Mouse (Mus musculus): ENCODE results near the gene Rbbp8nl. TPM values are rescaled to one million over a fixed set of nuclear protein-coding genes. Genes with fewer than 3 reads are reported as not detected.

Gene Rbbp8nl
- polyA plus RNA-seq, 1 experiment from 2014 or later, result not detected

GRCm38 (mm10) chr2:180243108-180243507 is 46.6 kb downstream of the Rbbp8nl start:
- H3K9ac ChIP-seq (ENCODE audit: low read depth, low read length), result no peak overlapping the region

DNA sequence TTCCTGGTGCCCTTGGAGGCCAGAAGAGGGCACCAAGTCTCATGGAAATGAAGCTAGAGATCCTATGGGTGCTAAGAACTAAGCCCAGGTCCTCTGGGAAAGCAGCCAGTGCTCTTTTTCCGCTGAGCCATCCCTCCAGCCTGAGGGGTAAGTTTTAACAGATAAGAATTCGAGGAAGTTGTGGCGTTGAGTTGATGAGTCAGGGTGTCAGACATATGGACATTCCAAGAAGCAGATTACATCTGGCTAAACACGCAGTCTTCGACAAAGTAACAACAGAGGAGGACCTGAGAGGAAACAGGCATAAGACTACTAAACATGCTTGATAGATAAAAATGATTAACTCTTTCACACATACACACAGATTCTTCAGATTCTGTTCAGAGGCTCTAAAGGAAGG is 51.1 kb downstream of the Rbbp8nl start:
- Histone ChIP-seq H3K27me3 (ENCODE audit: control insufficient read depth, insufficient read depth, low read depth, low read length) (no peaks in the 10 kb centered on the region), H3K4me3 (ENCODE audit: low read depth, low read length) (no peak overlapping the region), H3K9me3 (replicated peaks; ENCODE audit: control insufficient read depth, low read length) (no peaks in the 10 kb centered on the region), H3K4me1 (ENCODE audit: control insufficient read depth, low read depth, low read length) (peaks cover 36% of the 10 kb centered on the region), H3K36me3 (ENCODE audit: control insufficient read depth, insufficient read depth) (no peaks in the 10 kb centered on the region), H3K9ac (ENCODE audit: low read depth, low read length) (no peak overlapping the region), H3K27ac (ENCODE audit: low read length) (no peak overlapping the region), H3K4me2 (ENCODE audit: low read depth, low read length) (no peak overlapping the region)
- WGBS (ENCODE audit: insufficient replicate concordance), result 19% methylated on average over 5 of the region's 5 CpGs
- ATAC-seq (ENCODE audit: low read depth), result no peak

More at GRCm38 (mm10) chr2:180243108-180243507, 46.6 kb downstream of the Rbbp8nl start:
- Histone ChIP-seq H3K27ac (ENCODE audit: low read length) (no peak overlapping the region), H3K4me2 (ENCODE audit: low read depth, low read length) (no peak overlapping the region), H3K4me1 (ENCODE audit: control insufficient read depth, low read depth, low read length) (peaks cover 5% of the 10 kb centered on the region), H3K36me3 (ENCODE audit: control insufficient read depth, insufficient read depth) (no peaks in the 10 kb centered on the region), H3K4me3 (ENCODE audit: low read depth, low read length) (no peak overlapping the region), H3K27me3 (ENCODE audit: control insufficient read depth, insufficient read depth, low read depth, low read length) (no peaks in the 10 kb centered on the region), H3K9me3 (replicated peaks; ENCODE audit: control insufficient read depth, low read length) (no peaks in the 10 kb centered on the region)
- ATAC-seq (ENCODE audit: low read depth), result no peak
- 69% methylated on average over 4 of the region's 4 CpGs for WGBS (ENCODE audit: insufficient replicate concordance)

DNA sequence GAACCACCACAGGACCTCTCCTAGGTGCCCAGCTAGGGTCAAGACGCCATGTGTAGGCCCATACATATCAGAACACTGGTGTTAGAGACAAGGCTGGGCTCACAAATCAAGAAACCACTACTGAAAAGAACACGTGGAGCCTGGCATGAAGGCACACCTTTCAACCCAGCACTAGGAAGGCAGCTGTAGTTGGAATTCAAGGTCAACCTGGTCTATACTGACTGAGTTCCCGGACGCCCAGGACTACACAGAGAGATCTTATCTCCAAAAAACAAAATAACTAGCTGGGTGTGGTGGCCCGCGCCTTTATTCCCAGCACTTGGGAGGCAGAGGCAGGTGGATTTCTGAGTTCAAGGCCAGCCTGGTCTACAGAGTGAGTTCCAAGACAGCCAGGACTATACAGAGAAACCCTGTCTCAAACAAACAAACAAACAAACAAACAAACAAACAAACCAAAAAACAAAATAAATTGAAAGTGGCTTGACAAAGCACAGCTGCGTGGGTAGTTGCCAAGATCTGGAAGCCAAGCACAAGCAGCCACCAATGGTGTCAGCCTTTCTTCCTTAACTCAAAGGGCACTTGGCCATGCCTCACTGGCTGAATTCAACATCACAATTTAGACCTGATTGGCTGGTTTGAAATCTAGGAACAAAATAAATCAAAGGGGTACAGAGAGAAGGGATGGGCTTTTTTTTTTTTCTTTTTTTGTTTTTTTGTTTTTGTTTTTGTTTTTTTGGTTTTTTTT is 51.9 kb downstream of the Rbbp8nl start:
- Histone ChIP-seq H3K27ac (ENCODE audit: low read length) (peak overlapping the region; percentile 87), H3K27me3 (ENCODE audit: control insufficient read depth, insufficient read depth, low read depth, low read length) (no peaks in the 10 kb centered on the region), H3K4me1 (ENCODE audit: control insufficient read depth, low read depth, low read length) (peaks cover 36% of the 10 kb centered on the region), H3K4me3 (ENCODE audit: low read depth, low read length) (no peak overlapping the region), H3K9ac (ENCODE audit: low read depth, low read length) (no peak overlapping the region), H3K4me2 (ENCODE audit: low read depth, low read length) (no peak overlapping the region), H3K9me3 (replicated peaks; ENCODE audit: control insufficient read depth, low read length) (no peaks in the 10 kb centered on the region), H3K36me3 (ENCODE audit: control insufficient read depth, insufficient read depth) (no peaks in the 10 kb centered on the region)
- no peak for ATAC-seq (ENCODE audit: low read depth)
- 61% methylated on average over 7 of the region's 7 CpGs for WGBS (ENCODE audit: insufficient replicate concordance)

DNA sequence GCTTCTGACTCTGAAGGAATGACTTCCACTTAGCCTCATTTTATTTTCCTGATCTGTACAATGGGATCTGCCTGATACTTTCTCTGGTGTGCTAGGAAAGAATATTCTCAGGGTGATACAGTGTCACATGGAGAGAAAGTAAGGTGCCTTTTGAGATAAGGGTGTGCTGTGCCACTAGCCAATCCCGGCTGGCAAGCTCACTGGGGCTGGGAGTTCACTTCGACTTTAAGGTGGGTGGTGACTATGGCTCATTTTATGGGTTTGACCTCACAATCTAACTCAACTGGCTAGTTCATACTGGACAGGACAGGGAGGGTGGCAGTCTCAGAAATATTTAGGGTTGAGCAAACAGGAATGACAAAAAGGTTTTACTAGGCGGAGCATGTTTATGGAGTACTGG is 52.7 kb downstream of the Rbbp8nl start:
- Histone ChIP-seq H3K36me3 (ENCODE audit: control insufficient read depth, insufficient read depth) (no peaks in the 10 kb centered on the region), H3K9ac (ENCODE audit: low read depth, low read length) (no peak overlapping the region), H3K4me2 (ENCODE audit: low read depth, low read length) (peak overlapping the region; percentile 52), H3K4me1 (ENCODE audit: control insufficient read depth, low read depth, low read length) (peaks cover 36% of the 10 kb centered on the region), H3K27ac (ENCODE audit: low read length) (peak overlapping the region; percentile 87), H3K4me3 (ENCODE audit: low read depth, low read length) (no peak overlapping the region; the same call in 1 of the 2 replicates), H3K9me3 (replicated peaks; ENCODE audit: control insufficient read depth, low read length) (no peaks in the 10 kb centered on the region), H3K27me3 (ENCODE audit: control insufficient read depth, insufficient read depth, low read depth, low read length) (no peaks in the 10 kb centered on the region)
- 30% methylated on average over 3 of the region's 3 CpGs for WGBS (ENCODE audit: insufficient replicate concordance)
- peak; percentile 94 for ATAC-seq (ENCODE audit: low read depth)

DNA sequence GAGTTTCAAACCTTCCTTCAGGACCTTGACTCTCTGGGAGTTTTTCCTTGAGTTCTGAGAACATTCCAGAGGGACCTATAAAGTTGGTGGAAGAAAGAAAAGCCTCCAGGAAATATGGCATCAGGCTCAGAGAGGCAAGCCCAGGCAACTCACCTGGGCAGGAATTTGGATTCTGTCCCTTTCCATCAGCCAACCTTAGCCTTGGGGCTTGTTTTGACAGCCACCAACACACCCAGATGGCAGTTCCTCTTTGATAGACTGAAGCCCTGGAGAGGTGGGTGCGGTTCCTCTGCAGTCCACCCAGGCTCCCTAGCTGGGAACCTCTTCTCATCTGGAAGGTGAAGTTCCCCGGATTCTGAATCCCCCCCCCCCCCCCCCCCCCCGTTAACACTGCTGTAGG is 53.2 kb downstream of the Rbbp8nl start:
- no peaks in the 10 kb centered on the region for H3K9me3 ChIP-seq (replicated peaks; ENCODE audit: control insufficient read depth, low read length)
- H3K27me3 ChIP-seq (ENCODE audit: control insufficient read depth, insufficient read depth, low read depth, low read length), result no peaks in the 10 kb centered on the region
- peak overlapping the region; percentile 49 for H3K9ac ChIP-seq (ENCODE audit: low read depth, low read length)
- H3K4me1 ChIP-seq (ENCODE audit: control insufficient read depth, low read depth, low read length), result peaks cover 36% of the 10 kb centered on the region
- peak overlapping the region; percentile 52 for H3K4me2 ChIP-seq (ENCODE audit: low read depth, low read length)
- ATAC-seq (ENCODE audit: low read depth), result peak; percentile 72
- H3K27ac ChIP-seq (ENCODE audit: low read length), result peak overlapping the region; percentile 87
- no peaks in the 10 kb centered on the region for H3K36me3 ChIP-seq (ENCODE audit: control insufficient read depth, insufficient read depth)
- H3K4me3 ChIP-seq (ENCODE audit: low read depth, low read length), result peak overlapping the region; percentile 20
- 25% methylated on average over 3 of the region's 3 CpGs for WGBS (ENCODE audit: insufficient replicate concordance)

DNA sequence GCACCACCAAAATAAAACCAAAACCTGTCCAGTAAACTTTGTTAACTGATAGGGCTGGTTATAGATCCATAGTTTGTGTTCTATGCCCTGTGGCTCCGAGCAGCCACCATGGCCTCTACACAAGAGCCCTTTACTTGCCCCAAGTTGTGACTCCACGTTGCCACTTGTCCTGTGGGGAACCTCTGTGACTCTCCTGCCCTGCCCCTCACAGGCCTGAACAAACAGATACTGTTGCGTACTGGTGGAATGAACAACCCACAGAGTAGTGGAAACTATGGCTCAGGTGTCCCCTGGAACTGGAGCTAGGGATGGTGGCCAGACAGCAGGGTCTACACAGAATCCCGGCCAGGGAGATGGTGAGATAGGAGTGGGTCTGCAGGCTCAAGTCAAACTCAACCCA is 53.9 kb downstream of the Rbbp8nl start:
- peak overlapping the region; percentile 52 for H3K4me2 ChIP-seq (ENCODE audit: low read depth, low read length)
- H3K9ac ChIP-seq (ENCODE audit: low read depth, low read length), result peak overlapping the region; percentile 49
- 67% methylated on average over 4 of the region's 4 CpGs for WGBS (ENCODE audit: insufficient replicate concordance)

DNA sequence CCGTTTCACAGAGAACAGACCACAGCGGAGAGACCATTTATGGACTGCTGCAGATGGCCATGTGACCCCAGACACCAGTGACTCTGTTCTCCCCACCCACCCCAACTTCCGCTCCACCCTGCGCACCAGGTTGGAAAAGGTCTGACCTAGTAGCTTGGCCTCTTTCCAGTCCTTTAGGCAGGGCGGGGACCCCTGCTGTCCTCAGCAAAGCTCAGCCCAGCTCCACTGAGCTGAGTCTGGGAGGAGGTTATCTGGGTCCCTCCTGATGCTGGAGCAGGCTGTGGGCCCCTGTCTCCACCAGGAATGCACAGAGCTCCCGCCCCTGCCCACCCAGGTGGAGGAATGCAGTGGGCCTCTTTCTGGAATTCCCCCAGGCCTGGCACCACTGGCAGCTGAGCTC is 54.7 kb downstream of the Rbbp8nl start:
- ATAC-seq (ENCODE audit: low read depth), result no peak
- Histone ChIP-seq H3K4me2 (ENCODE audit: low read depth, low read length) (no peak overlapping the region), H3K9me3 (replicated peaks; ENCODE audit: control insufficient read depth, low read length) (no peaks in the 10 kb centered on the region), H3K36me3 (ENCODE audit: control insufficient read depth, insufficient read depth) (no peaks in the 10 kb centered on the region), H3K4me1 (ENCODE audit: control insufficient read depth, low read depth, low read length) (peaks cover 36% of the 10 kb centered on the region), H3K27me3 (ENCODE audit: control insufficient read depth, insufficient read depth, low read depth, low read length) (no peaks in the 10 kb centered on the region), H3K9ac (ENCODE audit: low read depth, low read length) (no peak overlapping the region; the same call in 1 of the 2 replicates), H3K4me3 (ENCODE audit: low read depth, low read length) (no peak overlapping the region), H3K27ac (ENCODE audit: low read length) (peak overlapping the region; percentile 14; the same call in 1 of the 2 replicates)
- 60% methylated on average over 6 of the region's 6 CpGs for WGBS (ENCODE audit: insufficient replicate concordance)

More for the DNA sequence above, 53.9 kb downstream of the Rbbp8nl start:
- no peak for ATAC-seq (ENCODE audit: low read depth)
- no peaks in the 10 kb centered on the region for H3K36me3 ChIP-seq (ENCODE audit: control insufficient read depth, insufficient read depth)
- H3K27me3 ChIP-seq (ENCODE audit: control insufficient read depth, insufficient read depth, low read depth, low read length), result no peaks in the 10 kb centered on the region
- H3K4me1 ChIP-seq (ENCODE audit: control insufficient read depth, low read depth, low read length), result peaks cover 36% of the 10 kb centered on the region
- H3K9me3 ChIP-seq (replicated peaks; ENCODE audit: control insufficient read depth, low read length), result no peaks in the 10 kb centered on the region
- H3K4me3 ChIP-seq (ENCODE audit: low read depth, low read length), result peak overlapping the region; percentile 20
- H3K27ac ChIP-seq (ENCODE audit: low read length), result peak overlapping the region; percentile 87; the same call in 1 of the 2 replicates

- no peak for ATAC-seq (ENCODE audit: low read depth)
- no peak overlapping the region for H3K4me3 ChIP-seq (ENCODE audit: low read depth, low read length)
- H3K4me2 ChIP-seq (ENCODE audit: low read depth, low read length), result no peak overlapping the region
- no peak overlapping the region for H3K27ac ChIP-seq (ENCODE audit: low read length)
- no peak overlapping the region for H3K9ac ChIP-seq (ENCODE audit: low read depth, low read length)
- 78% methylated on average over 8 of the region's 8 CpGs for WGBS (ENCODE audit: insufficient replicate concordance)
- H3K27me3 ChIP-seq (ENCODE audit: control insufficient read depth, insufficient read depth, low read depth, low read length), result no peaks in the 10 kb centered on the region
- no peaks in the 10 kb centered on the region for H3K9me3 ChIP-seq (replicated peaks; ENCODE audit: control insufficient read depth, low read length)
- H3K36me3 ChIP-seq (ENCODE audit: control insufficient read depth, insufficient read depth), result no peaks in the 10 kb centered on the region
- H3K4me1 ChIP-seq (ENCODE audit: control insufficient read depth, low read depth, low read length), result peaks cover 36% of the 10 kb centered on the region
These were observed 55.3 kb downstream of the Rbbp8nl start for GRCm38 (mm10) chr2:180234353-180234752.

GRCm38 (mm10) chr2:180233101-180233904 is 56.4 kb downstream of the Rbbp8nl start:
- 57% methylated on average over 7 of the region's 7 CpGs for WGBS (ENCODE audit: insufficient replicate concordance)
- H3K4me2 ChIP-seq (ENCODE audit: low read depth, low read length), result no peak overlapping the region
- ATAC-seq (ENCODE audit: low read depth), result no peak
- H3K9ac ChIP-seq (ENCODE audit: low read depth, low read length), result no peak overlapping the region
- no peaks in the 10 kb centered on the region for H3K9me3 ChIP-seq (replicated peaks; ENCODE audit: control insufficient read depth, low read length)
- no peaks in the 10 kb centered on the region for H3K27me3 ChIP-seq (ENCODE audit: control insufficient read depth, insufficient read depth, low read depth, low read length)
- peaks cover 31% of the 10 kb centered on the region for H3K4me1 ChIP-seq (ENCODE audit: control insufficient read depth, low read depth, low read length)
- no peak overlapping the region for H3K27ac ChIP-seq (ENCODE audit: low read length)
- no peaks in the 10 kb centered on the region for H3K36me3 ChIP-seq (ENCODE audit: control insufficient read depth, insufficient read depth)
- H3K4me3 ChIP-seq (ENCODE audit: low read depth, low read length), result no peak overlapping the region

Measured in liver, embryonic 16.5 days (tissue).